Mouse (Mus musculus) hematopoietic stem cell, adult 5-6 weeks (primary cell): ENCODE measurements around the gene Mapk12. TPM values are rescaled to one million over a fixed set of nuclear protein-coding genes. Genes with fewer than 3 reads are reported as not detected.

Source experiments
- ATAC-seq, 2 experiments: fragments of 125-278 bp in 1 of 2; replicated peaks in 1 of 2; 2 replicates each; pipeline ENCODE4 v1.8.0; 2016 to 2017; ENCODE audit warnings: inconsistent platforms in 2 of 2, mild to moderate bottlenecking in 2 of 2, moderate number of reproducible peaks in 2 of 2, low read depth in 1 of 2, moderate TSS enrichment in 1 of 2; ENCODE audit not compliant: low FRiP score in 2 of 2, poor library complexity in 2 of 2, severe bottlenecking in 2 of 2, insufficient read depth in 1 of 2, low TSS enrichment in 1 of 2
- total RNA-seq: library from RNA; stranded (forward); fragments of 172-1452, 232-1000 nt; gene quantifications from 2 replicates; pipeline ENCODE4 v1.2.3, GENCODE M21; 2017

Mapk12 gene
- total RNA-seq, 1 experiment from 2014 or later: 5.7 TPM

- ATAC-seq: no peak
Measured at GRCm38 (mm10) chr15:89124312-89124711, 16.2 kb downstream of the Mapk12 start.

GRCm38 (mm10) chr15:89123595-89123994 lies 16.9 kb downstream of the Mapk12 start:
- ATAC-seq: no peak

GRCm38 (mm10) chr15:89122649-89123366 lies 17.7 kb downstream of the Mapk12 start, which contains the start of gene Tubgcp6:
Gene Tubgcp6, minus strand, starts transcription at chr15:89123112.
- peak; percentile 88 to 93 for ATAC-seq

GRCm38 (mm10) chr15:89118007-89118406 lies 22.5 kb downstream of the Mapk12 start:
- no peak for ATAC-seq

GRCm38 (mm10) chr15:89110147-89110546 lies 30.4 kb downstream of the Mapk12 start:
- ATAC-seq: no peak

GRCm38 (mm10) chr15:89106976-89107375 lies 33.5 kb downstream of the Mapk12 start:
- no peak for ATAC-seq

- no peak for ATAC-seq
Measured at GRCm38 (mm10) chr15:89106073-89106472, 34.4 kb downstream of the Mapk12 start.

GRCm38 (mm10) chr15:89104425-89104824 lies 36.1 kb downstream of the Mapk12 start:
- ATAC-seq: no peak

GRCm38 (mm10) chr15:89103921-89104320 lies 36.6 kb downstream of the Mapk12 start:
- ATAC-seq: no peak

GRCm38 (mm10) chr15:89102646-89103045 lies 37.9 kb downstream of the Mapk12 start:
- no peak for ATAC-seq

- ATAC-seq: no peak
Measured at GRCm38 (mm10) chr15:89100823-89101222, 39.7 kb downstream of the Mapk12 start.

GRCm38 (mm10) chr15:89098616-89099015 lies 41.9 kb downstream of the Mapk12 start:
- no peak for ATAC-seq

- no peak for ATAC-seq
Measured at GRCm38 (mm10) chr15:89097450-89097849, 43.1 kb downstream of the Mapk12 start.

GRCm38 (mm10) chr15:89092181-89092580 lies 48.3 kb downstream of the Mapk12 start:
- ATAC-seq: no peak

- no peak for ATAC-seq
Measured at GRCm38 (mm10) chr15:89090662-89091061, 49.8 kb downstream of the Mapk12 start.

GRCm38 (mm10) chr15:89089248-89090051 lies 51.1 kb downstream of the Mapk12 start:
- ATAC-seq: peak in 1 of 2 experiments; percentile 16; a peak in 1 of 4 replicates

- peak; percentile 89 to 94 for ATAC-seq
Measured at GRCm38 (mm10) chr15:89088607-89089247, 51.8 kb downstream of the Mapk12 start, which contains the start of gene Selenoo. Gene Selenoo, plus strand, starts transcription at chr15:89089084.

GRCm38 (mm10) chr15:89084826-89085225 lies 55.7 kb downstream of the Mapk12 start:
- ATAC-seq: no peak
